Mouse (Mus musculus) liver, embryonic 14.5 days (tissue): Measurements from ENCODE around the gene Cep295nl. TPM values are rescaled to one million over a fixed set of nuclear protein-coding genes. Genes with fewer than 3 reads are reported as not detected.
"Not testable (repeated sequence)": the region's sequence is repeated elsewhere in the genome, so short reads cannot be mapped to it uniquely, and the experiment has no call there.

ENCODE experiments used
- ATAC-seq: fragments of 200-750 bp; cut with Nextera tagmentation; 2 replicates; pipeline ENCODE4 v1.8.0; 2017; ENCODE audit warnings: moderate number of reproducible peaks, mild to moderate bottlenecking, moderate library complexity; ENCODE audit not compliant: insufficient read depth
- DNase-seq, 3 experiments: peaks; one replicate each; pipeline ENCODE4 v3.0.0-alpha.2; 2012 to 2013; ENCODE audit warnings: low read depth in 3 of 3, low spot score in 3 of 3
- H3K27ac ChIP-seq: fragments of 300-500 bp; sonication (generic); 2 replicates; pipeline ENCODE4 v1.5.1; 2014; ENCODE audit warnings: moderate library complexity, mild to moderate bottlenecking, control low read depth, inconsistent platforms
- H3K27me3 ChIP-seq: fragments of 300-500 bp; sonication (generic); 2 replicates; pipeline ENCODE4 v1.6.1; 2014; ENCODE audit warnings: mild to moderate bottlenecking, low read length, moderate library complexity; ENCODE audit not compliant: control insufficient read depth, insufficient read depth
- H3K36me3 ChIP-seq: fragments of 300-500 bp; sonication (generic); replicated peaks from 2 replicates; pipeline ENCODE4 v1.6.1; 2014; ENCODE audit warnings: low read depth; ENCODE audit not compliant: control insufficient read depth, insufficient read depth
- H3K4me1 ChIP-seq, 2 experiments: fragments of 200-500 bp in 1 of 2; fragments of 300-500 bp in 1 of 2; sonication (generic) in 1 of 2; replicated peaks; 2 replicates each; pipeline ENCODE4 v1.6.1; 2012 to 2014; ENCODE audit warnings: antibody characterized with exemption in 1 of 2, inconsistent platforms in 1 of 2, low read length in 1 of 2; ENCODE audit not compliant: control insufficient read depth in 2 of 2, insufficient read depth in 2 of 2
- H3K4me2 ChIP-seq: fragments of 300-500 bp; sonication (generic); 2 replicates; pipeline ENCODE4 v1.6.1; 2014; ENCODE audit warnings: low read depth, mild to moderate bottlenecking, control low read depth, moderate library complexity
- H3K4me3 ChIP-seq, 2 experiments: fragments of 200-500 bp in 1 of 2; fragments of 300-500 bp in 1 of 2; sonication (generic) in 1 of 2; 2 replicates each; pipeline ENCODE4 v1.5.1; 2012 to 2014; ENCODE audit warnings: low read depth in 2 of 2, low read length in 2 of 2, mild to moderate bottlenecking in 2 of 2, control low read depth in 1 of 2, inconsistent platforms in 1 of 2, moderate library complexity in 1 of 2; ENCODE audit not compliant: insufficient read depth in 1 of 2
- H3K9ac ChIP-seq: fragments of 300-500 bp; sonication (generic); replicated peaks from 2 replicates; pipeline ENCODE4 v1.6.1; 2014; ENCODE audit warnings: mild to moderate bottlenecking, control low read depth, moderate library complexity
- H3K9me3 ChIP-seq: fragments of 300-500 bp; sonication (generic); 2 replicates; pipeline ENCODE4 v1.6.1; 2016; ENCODE audit warnings: low read length, mixed read lengths; ENCODE audit not compliant: control insufficient read depth
- CTCF ChIP-seq: IDR thresholded peaks from 2 replicates; pipeline ENCODE4 v1.5.1; 2016; ENCODE audit warnings: antibody characterized with exemption, low read depth, control low read depth
- EP300 ChIP-seq: IDR thresholded peaks from 2 replicates; pipeline ENCODE4 v1.6.1; 2016; ENCODE audit warnings: antibody characterized with exemption, low read depth
- WGBS: fragments of 180-500 bp; shearing (Covaris S2); extraction: QIAGEN DNeasy Blood & Tissue Kit; methylation state at CpG from one replicate; pipeline ENCODE4 v1.1.7; 2014; ENCODE audit not compliant: insufficient replicate concordance; 5-methylcytosine and 5-hydroxymethylcytosine counted together
- polyA plus RNA-seq, 2 experiments: library from polyadenylated mRNA; depleted of rRNA in 1 of 2; stranded (reverse) in 1 of 2; unstranded in 1 of 2; fragments of >200 nt; fragmentation: Nextera tagmentation in 1 of 2; extraction: Ambion mirVana in 1 of 2; gene quantifications; 2 replicates each; pipeline versions ENCODE4 v1.2.1 to v1.2.3; 2012 to 2014

The Cep295nl gene
- 0.04 TPM in 2 replicates for polyA plus RNA-seq (2012; rRNA removed)
- polyA plus RNA-seq (2014; fragmentation: Nextera tagmentation; extraction: Ambion mirVana), result not detected in 2 replicates

- Histone ChIP-seq H3K4me2 (no peak within 1 kb of the TSS), H3K4me3 (no peak within 1 kb of the TSS), H3K9me3 (no peaks in the 10 kb centered on the region), H3K36me3 (no peaks in the 10 kb centered on the region), H3K27me3 (no peaks in the 10 kb centered on the region), H3K4me1 (no peaks in the 10 kb centered on the region), H3K27ac (no peak within 1 kb of the TSS), H3K9ac (no peak within 1 kb of the TSS)
- 49% methylated on average over 7 of the region's 7 CpGs for WGBS
- DNase-seq (no peak), ATAC-seq (no peak)
- TF ChIP-seq CTCF, result no peak
- TF ChIP-seq EP300, result no peak
Observed at GRCm38 (mm10) chr11:118342400-118342981, at the start of gene Cep295nl. Cep295nl (minus strand) TSS chr11:118342500.

- not testable (repeated sequence) for ATAC-seq, H3K4me3 ChIP-seq, DNase-seq, H3K27ac ChIP-seq, H3K9me3 ChIP-seq, H3K4me1 ChIP-seq, H3K27me3 ChIP-seq, H3K9ac ChIP-seq, H3K4me2 ChIP-seq, H3K36me3 ChIP-seq
- 82% methylated on average over 13 of the region's 13 CpGs for WGBS
Observed at GRCm38 (mm10) chr11:118387816-118388215, 45.5 kb upstream of the Cep295nl start.

- peak in 2 of 3 experiments; percentile 19 to 24 for DNase-seq
- no peaks in the 10 kb centered on the region for H3K27me3 ChIP-seq
- H3K9ac ChIP-seq, result no peak overlapping the region
- WGBS, result 30% methylated on average over 11 of the region's 11 CpGs
- H3K9me3 ChIP-seq, result no peaks in the 10 kb centered on the region
- H3K4me3 ChIP-seq, result no peak overlapping the region
- ATAC-seq, result no peak
- H3K27ac ChIP-seq, result no peak overlapping the region
- H3K4me1 ChIP-seq, result no peaks in the 10 kb centered on the region
- H3K4me2 ChIP-seq, result no peak overlapping the region
- H3K36me3 ChIP-seq, result no peaks in the 10 kb centered on the region
- peak; percentile 81 for TF ChIP-seq CTCF
- TF ChIP-seq EP300, result no peak
Observed at GRCm38 (mm10) chr11:118379251-118380009, 37.1 kb upstream of the Cep295nl start.

- no peak overlapping the region for H3K9ac ChIP-seq
- ATAC-seq, result no peak
- no peak overlapping the region for H3K27ac ChIP-seq
- no peaks in the 10 kb centered on the region for H3K9me3 ChIP-seq
- no peak overlapping the region for H3K4me2 ChIP-seq
- no peaks in the 10 kb centered on the region for H3K27me3 ChIP-seq
- no peak for DNase-seq
- 61% methylated on average over 6 of the region's 6 CpGs for WGBS
- H3K4me1 ChIP-seq, result no peaks in the 10 kb centered on the region
- H3K4me3 ChIP-seq, result no peak overlapping the region
- TF ChIP-seq CTCF (no peak), EP300 (no peak)
- H3K36me3 ChIP-seq, result no peaks in the 10 kb centered on the region
Observed at GRCm38 (mm10) chr11:118378656-118379055, 36.4 kb upstream of the Cep295nl start.

- H3K9me3 ChIP-seq, H3K4me3 ChIP-seq, H3K27me3 ChIP-seq, H3K9ac ChIP-seq, H3K27ac ChIP-seq, DNase-seq, H3K4me1 ChIP-seq, H3K36me3 ChIP-seq, ATAC-seq, H3K4me2 ChIP-seq: not testable (repeated sequence)
Observed at GRCm38 (mm10) chr11:118376323-118376722, 34.0 kb upstream of the Cep295nl start.
